Mouse (Mus musculus) gastrocnemius, adult 2 months (tissue): ENCODE results near the gene Prtg. TPM values are rescaled to one million over a fixed set of nuclear protein-coding genes. Genes with fewer than 3 reads are reported as not detected.
A peak's percentile ranks its signal among the peaks of the same experiment; 100 is the strongest.

Source experiments
- DNase-seq: peaks from one replicate; pipeline ENCODE4 v3.0.0; 2022
- H3K27ac ChIP-seq: fragments of 200-600 bp; 2 replicates; pipeline ENCODE4 v1.8.1; 2022; ENCODE audit warnings: mild to moderate bottlenecking
- H3K4me3 ChIP-seq: fragments of 200-600 bp; 2 replicates; pipeline ENCODE4 v1.8.1; 2022; ENCODE audit warnings: mild to moderate bottlenecking, moderate library complexity
- CTCF ChIP-seq: fragments of 200-600 bp; IDR thresholded peaks from 2 replicates; pipeline ENCODE4 v1.8.1; 2022; ENCODE audit warnings: antibody characterized with exemption, mild to moderate bottlenecking, moderate library complexity
- intact Hi-C: fragments of 180-260 bp; cut with DNase I; formaldehyde crosslinking; loops from one replicate; pipeline ENCODE4 v1.15.1; 2025
- total RNA-seq, 2 experiments: library from RNA; stranded (reverse); gene quantifications; 2 replicates each; pipeline ENCODE4 v1.2.3; 2021

Gene Prtg
- total RNA-seq, 2 experiments from 2014 or later: 0.15 to 0.31 TPM

- H3K27ac ChIP-seq: peak overlapping the region; percentile 84
- intact Hi-C loops: no loop called here
- TF ChIP-seq CTCF: no peak
- H3K4me3 ChIP-seq: peak overlapping the region; percentile 64
- DNase-seq: no peak
Measured at GRCm38 (mm10) chr9:72872298-72873130, 65.8 kb downstream of the Prtg start.

DNA sequence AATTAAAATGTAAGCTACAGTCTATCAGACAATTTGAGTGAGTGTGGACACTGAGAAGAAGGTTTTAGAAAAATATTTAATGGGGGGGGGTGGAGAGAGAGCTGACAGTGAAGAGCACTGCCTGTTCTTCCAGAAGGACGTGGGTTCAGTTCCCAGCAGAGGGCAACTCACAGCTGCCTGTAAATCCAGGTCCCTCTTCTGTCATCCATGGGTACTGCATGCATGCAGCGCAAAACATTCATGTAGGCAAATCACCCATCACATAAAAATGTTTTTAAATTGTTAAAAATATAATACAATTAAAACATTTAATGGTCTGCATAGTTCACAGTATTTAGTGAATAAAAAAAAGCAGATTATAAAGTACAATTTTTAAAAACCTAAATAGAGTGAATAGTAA lies 69.2 kb downstream of the Prtg start:
- peak; percentile 17; the same call in 1 of the 2 replicates for TF ChIP-seq CTCF
- H3K4me3 ChIP-seq: no peak overlapping the region
- H3K27ac ChIP-seq: no peak overlapping the region
- DNase-seq: no peak
- intact Hi-C loops: no loop called here

GRCm38 (mm10) chr9:72877905-72878304 lies 71.2 kb downstream of the Prtg start:
- no peak overlapping the region for H3K27ac ChIP-seq
- H3K4me3 ChIP-seq: no peak overlapping the region
- DNase-seq: no peak
- TF ChIP-seq CTCF: no peak
- intact Hi-C loops: no loop called here

DNA sequence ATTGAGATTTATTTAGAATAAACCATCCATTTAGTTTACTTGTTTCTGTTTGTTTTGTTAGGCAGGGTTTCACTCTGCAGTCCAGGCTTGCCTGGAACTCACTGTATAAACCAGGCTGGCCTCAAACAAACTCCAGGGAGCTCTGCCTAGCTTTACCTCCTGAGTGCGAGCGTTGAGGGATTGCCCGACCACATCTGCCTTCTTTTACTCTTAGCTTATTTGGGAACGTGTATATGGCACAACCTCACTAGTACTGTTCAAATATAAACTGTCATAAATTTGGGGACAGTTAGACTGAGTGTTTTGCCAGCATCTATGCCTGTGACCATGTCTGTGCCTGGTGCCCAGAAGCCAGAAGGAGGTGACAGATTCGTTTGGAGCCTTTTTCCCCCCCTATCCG lies 72.0 kb downstream of the Prtg start:
- no peak for TF ChIP-seq CTCF
- Histone ChIP-seq H3K4me3 (no peak overlapping the region), H3K27ac (no peak overlapping the region)
- intact Hi-C loops: no loop called here
- no peak for DNase-seq

DNA sequence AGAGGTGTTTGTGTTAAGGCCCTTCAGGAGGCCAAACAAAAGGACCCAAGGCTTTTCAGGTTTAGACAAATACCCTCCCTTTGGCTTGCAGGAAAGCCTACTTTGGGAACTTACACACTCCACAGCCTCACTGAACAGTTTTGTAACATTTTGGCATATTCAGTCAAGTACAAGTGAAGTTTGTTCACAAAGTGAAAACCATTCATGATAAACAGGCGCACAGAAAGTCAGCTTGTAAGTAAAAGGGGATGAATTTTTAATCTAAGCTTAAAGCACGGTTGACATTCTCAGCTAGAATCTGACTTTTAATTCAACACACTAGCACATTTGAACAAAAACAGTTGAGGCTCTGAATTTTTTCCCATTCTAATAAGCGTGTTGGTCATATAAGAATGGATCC lies 72.9 kb downstream of the Prtg start:
- Histone ChIP-seq H3K4me3 (no peak overlapping the region), H3K27ac (no peak overlapping the region)
- intact Hi-C loops: no loop called here
- DNase-seq: no peak
- no peak for TF ChIP-seq CTCF

DNA sequence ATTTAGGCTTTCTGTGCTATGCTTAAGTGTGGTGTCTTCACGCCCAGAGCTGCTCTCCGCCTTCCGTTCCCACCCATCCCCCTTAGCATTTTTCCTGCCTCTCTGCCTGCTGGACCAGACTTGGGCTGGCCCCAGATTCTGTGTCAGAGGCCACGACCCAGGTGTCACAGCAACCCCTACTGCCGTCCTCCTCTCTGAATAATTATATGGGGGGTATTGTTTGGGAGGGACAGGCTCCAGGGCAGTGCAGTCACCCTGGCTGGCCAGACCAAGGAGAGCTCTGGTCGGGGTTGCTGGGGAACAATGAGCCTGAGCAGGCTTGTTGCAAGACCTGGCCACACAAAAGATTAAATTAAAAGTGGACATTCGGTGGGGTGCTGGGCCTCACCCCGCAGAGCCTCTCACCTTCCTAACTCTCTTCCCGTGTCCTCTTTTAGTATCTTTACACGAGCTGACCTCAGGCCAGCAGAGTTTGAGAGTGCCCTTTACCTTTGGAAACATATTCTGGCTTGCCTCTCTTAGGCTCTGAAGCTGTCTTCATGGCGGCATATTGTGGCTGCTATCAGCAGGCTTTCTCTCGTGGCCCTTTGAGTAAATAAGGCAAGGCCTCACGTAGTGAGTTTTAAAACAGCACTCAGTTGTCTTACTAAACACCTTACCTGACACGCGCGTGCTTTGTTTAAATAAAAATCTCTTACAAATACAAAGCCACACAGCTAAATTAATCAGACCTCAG lies 73.7 kb downstream of the Prtg start:
- intact Hi-C loops: loop anchor here (5.0 to 10.0 kb wide), 2 partner anchors 73 to 426 kb away; partner anchors contain the start of gene Prtg
- TF ChIP-seq CTCF: no peak
- H3K27ac ChIP-seq: peak overlapping the region; percentile 71
- H3K4me3 ChIP-seq: no peak overlapping the region
- DNase-seq: no peak

DNA sequence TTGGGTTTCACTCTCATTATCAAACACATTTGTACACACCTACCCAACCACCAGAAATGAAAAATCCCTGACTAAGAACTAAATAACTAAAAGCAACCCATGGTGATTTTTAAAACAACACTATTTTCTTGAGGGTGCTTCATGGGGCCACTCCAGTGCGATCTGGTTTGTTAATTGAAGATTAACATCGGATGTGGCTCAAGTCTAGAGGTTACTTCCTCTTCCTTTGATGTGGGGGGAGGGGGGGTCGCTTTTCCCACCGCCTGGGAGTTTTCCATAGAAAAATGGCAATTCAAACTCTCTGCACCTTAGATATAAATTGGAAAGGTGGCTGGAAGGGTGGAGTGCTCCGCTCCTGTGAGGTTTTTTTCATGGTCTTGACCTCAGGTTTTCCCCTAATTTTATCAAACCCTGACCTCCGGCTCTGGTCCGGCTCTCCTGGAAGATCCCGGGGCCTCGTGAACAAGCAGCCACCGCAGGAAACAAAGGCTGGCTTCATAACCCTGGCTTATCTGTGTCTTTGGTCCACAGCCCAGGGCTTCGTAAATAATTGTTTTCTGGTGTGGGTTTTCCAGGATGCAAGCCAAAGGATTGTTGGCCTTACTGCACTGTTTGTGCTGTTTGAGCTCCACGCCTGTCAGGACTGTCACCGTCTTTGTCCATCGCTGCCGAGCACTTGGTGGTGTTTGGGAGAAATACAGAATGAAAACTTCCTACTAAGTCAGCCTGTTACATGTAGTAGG lies 74.5 kb downstream of the Prtg start:
- Histone ChIP-seq H3K4me3 (peak overlapping the region; percentile 23; the same call in 1 of the 2 replicates), H3K27ac (peak overlapping the region; percentile 71)
- DNase-seq: peak; percentile 36
- intact Hi-C loops: loop anchor here (5.0 to 10.0 kb wide), 2 partner anchors 74 to 426 kb away; partner anchors contain the start of gene Prtg
- no peak for TF ChIP-seq CTCF

DNA sequence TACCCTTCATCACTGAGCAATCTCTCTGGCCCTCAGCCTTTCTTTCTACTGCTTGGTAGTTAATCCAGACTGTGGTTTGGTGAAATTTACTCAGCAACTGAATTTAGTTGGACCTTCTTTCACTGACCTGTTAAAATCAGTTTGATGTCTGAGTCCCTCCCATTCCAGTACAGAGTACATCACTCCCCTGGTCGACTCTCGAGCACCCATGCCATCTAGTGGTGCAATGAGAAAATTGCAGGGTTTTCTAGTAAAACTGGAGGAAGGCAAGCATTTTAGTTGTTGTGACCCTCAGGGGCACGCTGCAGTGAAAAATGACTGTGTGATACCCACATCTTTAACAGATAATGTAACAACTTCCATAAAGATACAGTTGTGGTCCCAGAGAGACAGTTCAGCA lies 77.3 kb downstream of the Prtg start:
- intact Hi-C loops: loop anchor here (1.0 to 10.0 kb wide), 3 partner anchors 77 to 429 kb away; partner anchors contain the start of gene Prtg
- H3K4me3 ChIP-seq: no peak overlapping the region
- peak; percentile 89 for TF ChIP-seq CTCF
- DNase-seq: peak; percentile 38
- H3K27ac ChIP-seq: no peak overlapping the region

GRCm38 (mm10) chr9:72889777-72890176 lies 83.1 kb downstream of the Prtg start:
- intact Hi-C loops: loop anchor here (5.0 to 10.0 kb wide), 5 partner anchors 38 to 435 kb away; partner anchors contain the start of genes Ccpg1, Ccpg1os, Dyx1c1 and Gm44503
- H3K27ac ChIP-seq: no peak overlapping the region
- DNase-seq: no peak
- no peak overlapping the region for H3K4me3 ChIP-seq
- peak; percentile 76 for TF ChIP-seq CTCF

- no peak for DNase-seq
- H3K4me3 ChIP-seq: no peak overlapping the region
- intact Hi-C loops: loop anchor here (5.0 kb wide), 4 partner anchors 37 to 202 kb away; partner anchors contain the start of genes Ccpg1, Ccpg1os, Dyx1c1 and Gm44503
- no peak for TF ChIP-seq CTCF
- no peak overlapping the region for H3K27ac ChIP-seq
Measured at GRCm38 (mm10) chr9:72890499-72891085, 83.9 kb downstream of the Prtg start.

DNA sequence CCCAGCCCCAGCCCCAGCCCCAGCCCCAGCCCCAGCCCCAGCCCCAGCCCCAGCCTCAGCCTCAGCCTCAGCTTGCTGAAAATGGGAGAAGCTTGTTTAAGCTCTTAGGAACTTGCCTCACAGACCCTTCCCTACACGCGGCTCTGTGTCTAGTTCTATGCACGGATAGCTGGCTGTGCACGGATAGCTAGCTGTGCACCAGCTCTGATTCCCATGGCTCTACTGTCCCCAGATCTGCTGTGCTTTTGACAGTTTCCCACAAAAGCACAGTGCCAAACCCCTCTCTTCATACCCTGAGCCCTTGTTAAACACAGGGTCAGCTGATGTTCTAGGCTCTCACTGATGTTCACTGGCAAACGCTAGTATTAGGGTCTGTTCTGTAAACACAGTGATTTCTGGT lies 86.1 kb downstream of the Prtg start:
- no peak for TF ChIP-seq CTCF
- intact Hi-C loops: loop anchor here (5.0 kb wide), 4 partner anchors 35 to 200 kb away; partner anchors contain the start of genes Ccpg1, Ccpg1os, Dyx1c1 and Gm44503
- no peak overlapping the region for H3K4me3 ChIP-seq
- no peak for DNase-seq
- no peak overlapping the region for H3K27ac ChIP-seq
